Mouse (Mus musculus): Measurements from ENCODE around the gene Fbxl2. TPM values are rescaled to one million over a fixed set of nuclear protein-coding genes. Genes with fewer than 3 reads are reported as not detected.

Gene Fbxl2
- polyA plus RNA-seq, 1 experiment: 3.6 TPM

- DNase-seq (ENCODE audit: low spot score): no peak
Measured at GRCm38 (mm10) chr9:113974945-113975344, 71.0 kb downstream of the Fbxl2 start.

GRCm38 (mm10) chr9:113973857-113974256 lies 72.1 kb downstream of the Fbxl2 start:
- no peak for DNase-seq (ENCODE audit: low spot score)

GRCm38 (mm10) chr9:113971615-113972014 lies 74.4 kb downstream of the Fbxl2 start:
- DNase-seq (ENCODE audit: low spot score): no peak

GRCm38 (mm10) chr9:113970041-113970440 lies 76.0 kb downstream of the Fbxl2 start:
- no peak for DNase-seq (ENCODE audit: low spot score)

GRCm38 (mm10) chr9:113969399-113969798 lies 76.6 kb downstream of the Fbxl2 start:
- no peak for DNase-seq (ENCODE audit: low spot score)

GRCm38 (mm10) chr9:113968967-113969366 lies 77.0 kb downstream of the Fbxl2 start:
- DNase-seq (ENCODE audit: low spot score): no peak

GRCm38 (mm10) chr9:113966838-113967237 lies 79.2 kb downstream of the Fbxl2 start:
- DNase-seq (ENCODE audit: low spot score): no peak

- no peak for DNase-seq (ENCODE audit: low spot score)
Measured at GRCm38 (mm10) chr9:113964415-113964814, 81.6 kb downstream of the Fbxl2 start.

- DNase-seq (ENCODE audit: low spot score): no peak
Measured at GRCm38 (mm10) chr9:113963718-113964117, 82.3 kb downstream of the Fbxl2 start.

- no peak for DNase-seq (ENCODE audit: low spot score)
Measured at GRCm38 (mm10) chr9:113957777-113958176, 88.2 kb downstream of the Fbxl2 start.

GRCm38 (mm10) chr9:113947216-113947615 lies 98.8 kb downstream of the Fbxl2 start:
- no peak for DNase-seq (ENCODE audit: low spot score)

- no peak for DNase-seq (ENCODE audit: low spot score)
Measured at GRCm38 (mm10) chr9:113943372-113943771, 102.6 kb downstream of the Fbxl2 start.

GRCm38 (mm10) chr9:113941103-113941805 lies 104.7 kb downstream of the Fbxl2 start:
- DNase-seq (ENCODE audit: low spot score): no peak

GRCm38 (mm10) chr9:113939063-113939850 lies 106.7 kb downstream of the Fbxl2 start:
- DNase-seq (ENCODE audit: low spot score): no peak

GRCm38 (mm10) chr9:113935638-113936037 lies 110.4 kb downstream of the Fbxl2 start:
- DNase-seq (ENCODE audit: low spot score): no peak

- no peak for DNase-seq (ENCODE audit: low spot score)
Measured at GRCm38 (mm10) chr9:113932501-113932900, 113.5 kb downstream of the Fbxl2 start.

GRCm38 (mm10) chr9:113932100-113932470 lies 113.9 kb downstream of the Fbxl2 start:
- DNase-seq (ENCODE audit: low spot score): no peak

- DNase-seq (ENCODE audit: low spot score): peak; percentile 50
Measured at GRCm38 (mm10) chr9:113931375-113932099, 114.5 kb downstream of the Fbxl2 start.

- DNase-seq (ENCODE audit: low spot score): peak; percentile 92
Measured at GRCm38 (mm10) chr9:113930534-113931374, 115.2 kb downstream of the Fbxl2 start, which contains the start of gene Ubp1. Gene Ubp1, plus strand, starts transcription at chr9:113930934.

GRCm38 (mm10) chr9:113929676-113930075 lies 116.3 kb downstream of the Fbxl2 start:
- DNase-seq (ENCODE audit: low spot score): no peak

GRCm38 (mm10) chr9:113928591-113928990 lies 117.4 kb downstream of the Fbxl2 start:
- no peak for DNase-seq (ENCODE audit: low spot score)

Measured in urinary bladder, adult 2 months (tissue).